Mouse (Mus musculus) kidney, adult 9 months (tissue): Measurements from ENCODE around the gene Gm10318.
A peak's percentile ranks its signal among the peaks of the same experiment; 100 is the strongest.

Experiments used
- DNase-seq: peaks from one replicate; pipeline ENCODE4 v3.0.0; 2022

Gene Gm10318

GRCm38 (mm10) chr10:77852559-77852958, at the start of gene Gm10318:
TSS of gene Gm10318 (plus strand) at chr10:77852859.
- DNase-seq: no peak

GRCm38 (mm10) chr10:77804095-77804494, 48.6 kb upstream of the Gm10318 start:
- DNase-seq: peak; percentile 9

DNA sequence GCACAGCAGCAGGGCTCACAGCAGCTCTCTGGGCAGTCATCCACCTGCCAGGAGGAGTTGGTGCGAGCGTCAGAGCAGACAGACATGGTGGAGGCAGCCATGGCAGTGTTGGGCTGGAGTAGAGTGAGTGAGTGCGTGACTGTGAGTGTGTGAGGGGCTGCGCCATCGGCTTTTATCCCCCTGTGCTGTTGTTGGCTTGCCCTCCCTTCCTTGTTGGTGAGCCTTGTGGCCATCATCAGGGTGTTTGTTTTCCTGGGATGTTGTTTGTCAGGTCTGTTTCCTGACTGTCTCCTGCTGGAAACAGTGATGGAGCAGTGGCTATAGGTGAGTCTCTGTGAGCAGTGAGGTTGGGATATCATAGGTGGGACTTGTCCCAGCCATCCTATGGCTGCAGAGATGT, 40.9 kb upstream of the Gm10318 start, which contains the start of gene Gm9507:
TSS of gene Gm9507 (minus strand) at position 101 of the 400 bp plus-strand sequence.
- no peak for DNase-seq

GRCm38 (mm10) chr10:77814382-77814781, 38.3 kb upstream of the Gm10318 start, which contains the start of gene Gm2696:
TSS of gene Gm2696 (plus strand) at chr10:77814682.
- no peak for DNase-seq

- DNase-seq: peak; percentile 13
These were observed 37.1 kb upstream of the Gm10318 start for GRCm38 (mm10) chr10:77815514-77815913.

DNA sequence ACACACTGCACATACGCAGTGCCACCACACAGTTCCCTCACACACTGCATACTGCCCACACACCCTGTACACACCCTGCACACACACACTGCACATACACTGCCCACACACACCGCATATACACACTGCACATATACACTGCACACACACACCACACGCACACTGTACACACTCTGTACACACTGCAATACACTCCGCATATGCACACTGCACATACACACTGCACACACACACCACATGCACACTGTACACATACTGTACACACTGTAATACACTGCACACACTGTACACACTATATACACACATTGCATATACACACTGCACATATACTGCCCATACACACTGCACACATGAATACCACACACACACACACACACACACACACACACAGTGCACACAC, 34.1 kb upstream of the Gm10318 start:
- DNase-seq: no peak

DNA sequence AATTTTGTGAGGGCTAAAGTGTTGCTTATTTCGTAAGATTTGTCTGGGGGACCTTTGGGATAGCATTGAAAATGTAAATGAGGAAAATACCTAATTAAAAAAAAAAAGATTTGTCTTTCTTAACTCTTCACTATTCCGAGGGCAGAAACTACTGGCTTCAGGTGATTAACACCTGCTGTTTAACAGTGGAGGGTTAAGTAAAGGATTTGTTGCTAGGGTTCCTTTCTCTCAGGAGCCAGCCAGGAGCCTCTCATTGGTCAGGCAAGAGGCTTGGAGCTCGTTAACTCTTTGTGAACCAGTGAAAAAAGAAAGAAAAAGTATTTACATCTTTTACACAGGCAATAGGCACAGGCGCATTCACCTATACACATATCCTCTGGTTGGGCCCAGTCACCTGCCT, 33.5 kb upstream of the Gm10318 start:
- no peak for DNase-seq

DNA sequence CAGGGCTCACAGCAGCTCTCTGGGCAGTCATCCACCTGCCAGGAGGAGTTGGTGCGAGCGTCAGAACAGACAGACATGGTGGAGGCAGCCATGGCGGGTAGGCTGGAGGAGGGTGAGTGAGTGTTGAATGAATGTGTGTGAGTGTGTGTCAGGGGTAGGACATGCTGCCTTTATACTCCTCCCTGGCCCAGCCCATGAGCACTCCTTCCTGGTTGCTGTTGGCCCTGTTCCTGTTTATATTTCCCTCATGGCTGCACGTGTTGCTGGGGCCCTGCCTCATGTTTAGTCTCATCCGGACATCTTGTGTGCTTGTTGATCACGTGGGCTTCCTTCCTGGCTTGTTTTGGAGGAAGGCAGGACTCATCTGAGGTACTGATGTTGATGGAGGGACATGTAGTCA, 25.7 kb upstream of the Gm10318 start, which contains the start of gene Krtap10-4:
TSS of gene Krtap10-4 (minus strand) at position 145 of the 400 bp plus-strand sequence.
- DNase-seq: no peak

DNA sequence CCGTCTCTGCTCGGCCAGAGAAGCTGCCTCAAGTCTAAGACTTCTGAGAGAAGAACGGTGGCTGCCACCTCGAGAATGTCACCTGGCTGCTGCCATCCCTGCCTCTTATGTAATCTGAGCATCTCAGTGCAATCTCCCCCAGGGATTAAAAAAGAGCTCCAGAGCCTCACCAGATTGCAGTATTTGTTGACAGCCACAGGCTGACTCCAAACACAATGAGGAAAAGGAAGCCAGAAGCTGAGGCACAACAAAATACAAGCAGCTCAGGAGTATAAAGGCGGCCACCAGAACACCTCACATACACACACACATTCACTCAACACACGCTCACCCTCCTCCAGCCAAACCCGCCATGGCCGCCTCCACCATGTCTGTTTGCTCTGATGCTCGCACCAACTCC, 17.0 kb upstream of the Gm10318 start, which contains the start of gene Krtap10-10:
TSS of gene Krtap10-10 (plus strand) at position 301 of the 400 bp plus-strand sequence.
- no peak for DNase-seq

GRCm38 (mm10) chr10:77839006-77839405, 13.7 kb upstream of the Gm10318 start:
- DNase-seq: no peak

GRCm38 (mm10) chr10:77846503-77846902, 6.2 kb upstream of the Gm10318 start, which contains the start of gene Gm36176:
TSS of gene Gm36176 (plus strand) at chr10:77846803.
- DNase-seq: no peak

DNA sequence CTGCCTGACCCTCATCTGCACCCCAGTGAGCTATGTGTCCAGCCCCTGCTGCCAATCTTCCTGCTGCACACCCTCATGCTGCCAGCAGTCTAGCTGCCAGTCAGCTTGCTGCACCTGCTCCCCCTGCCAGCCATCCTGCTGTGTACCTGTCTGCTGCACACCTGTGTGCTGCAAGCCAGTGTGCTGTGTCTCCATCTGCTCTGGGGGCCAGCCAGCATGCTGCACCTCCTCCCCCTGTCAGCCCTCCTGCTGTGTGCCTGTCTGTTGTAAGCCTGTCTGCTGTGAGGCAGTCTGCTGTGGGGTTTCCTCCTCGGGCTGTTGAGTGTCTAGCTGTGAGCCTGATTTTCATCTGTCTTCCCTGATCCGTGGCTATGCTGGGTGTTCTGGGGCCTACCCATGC, 5.7 kb upstream of the Gm10318 start:
- DNase-seq: no peak

DNA sequence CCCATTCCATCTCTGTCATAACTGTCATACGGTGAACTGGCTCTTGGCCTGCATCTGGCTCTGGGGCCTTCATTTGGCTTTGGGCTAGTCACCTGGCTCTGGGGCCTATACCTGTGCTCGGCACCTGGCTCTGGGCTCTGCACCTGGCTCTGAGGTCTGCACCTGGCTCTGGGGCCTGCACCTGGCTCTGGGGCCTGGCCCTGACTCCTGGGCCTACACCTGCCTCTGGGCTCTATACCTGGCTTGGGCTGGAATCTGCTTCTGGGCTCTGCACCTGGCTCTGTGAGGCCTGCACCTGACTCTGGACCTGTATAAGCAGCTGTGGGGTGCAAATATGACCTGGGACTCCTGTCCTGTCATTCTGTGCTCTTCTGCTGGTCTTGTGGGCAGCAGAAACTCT, 5.1 kb upstream of the Gm10318 start:
- no peak for DNase-seq

- no peak for DNase-seq
These were observed 9.0 kb downstream of the Gm10318 start, which contains the start of gene Gm3285 for GRCm38 (mm10) chr10:77861675-77862074. TSS of gene Gm3285 (plus strand) at chr10:77861975.

GRCm38 (mm10) chr10:77864067-77864761, 11.6 kb downstream of the Gm10318 start:
- DNase-seq: peak; percentile 85

DNA sequence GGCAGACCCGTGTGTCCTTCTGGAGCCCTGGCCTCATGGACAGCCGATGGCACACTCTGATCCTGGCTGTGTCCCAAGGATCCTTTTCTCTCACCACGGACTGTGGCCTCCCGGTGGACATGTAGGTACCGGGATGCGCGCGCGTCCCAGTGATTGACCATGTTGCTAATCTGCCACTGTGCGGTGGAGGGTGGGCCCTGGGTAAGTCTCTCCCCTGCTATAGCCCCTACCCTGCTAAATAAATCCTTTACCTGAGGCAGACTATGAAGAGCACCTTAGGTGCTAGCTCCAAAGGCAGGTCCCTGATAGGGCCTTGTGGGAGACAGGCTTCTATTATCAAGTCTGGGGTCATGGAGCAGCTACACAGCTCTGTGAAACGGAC, 12.1 kb downstream of the Gm10318 start:
- no peak for DNase-seq

- no peak for DNase-seq
These were observed 14.9 kb downstream of the Gm10318 start for GRCm38 (mm10) chr10:77867546-77867945.

- DNase-seq: no peak
These were observed 17.0 kb downstream of the Gm10318 start for GRCm38 (mm10) chr10:77869651-77870050.

GRCm38 (mm10) chr10:77878985-77879384, 26.3 kb downstream of the Gm10318 start:
- peak; percentile 53 for DNase-seq

- no peak for DNase-seq
These were observed 27.6 kb downstream of the Gm10318 start for GRCm38 (mm10) chr10:77880305-77880704.

GRCm38 (mm10) chr10:77882553-77882952, 29.9 kb downstream of the Gm10318 start:
- no peak for DNase-seq

DNA sequence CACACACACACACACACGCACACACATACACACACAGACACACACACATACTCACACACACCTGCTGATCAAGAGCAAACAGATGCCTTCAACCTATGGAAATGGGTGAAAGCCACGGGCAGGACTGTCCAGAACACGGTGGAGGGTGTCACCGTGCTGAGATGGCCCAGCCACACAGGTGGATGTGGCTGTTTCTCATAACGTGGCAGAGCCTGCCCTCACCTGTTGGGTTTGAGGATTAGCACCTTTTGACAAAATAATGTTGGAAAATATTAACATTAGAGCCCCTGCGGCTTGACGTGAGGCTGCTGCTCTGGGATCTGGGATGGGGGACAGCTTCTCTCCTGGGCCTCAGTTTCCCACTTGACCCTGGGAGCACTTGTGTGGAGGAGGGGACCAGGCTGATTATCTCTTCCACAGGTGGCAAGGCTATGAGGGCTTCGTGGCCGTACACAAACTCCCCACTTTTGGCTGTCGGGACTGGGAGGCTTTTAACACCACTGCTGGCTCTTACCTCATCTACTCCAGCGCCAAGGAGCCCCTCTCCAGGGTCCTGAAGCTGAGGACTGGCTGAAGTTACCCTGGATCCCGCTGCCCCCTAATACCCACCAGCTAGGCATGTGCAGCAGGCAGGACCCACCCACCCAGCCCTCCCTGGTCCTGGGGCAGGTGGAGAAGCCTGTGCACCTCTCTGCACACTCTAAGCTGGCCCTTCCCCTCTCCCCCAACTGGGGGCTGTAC, 33.5 kb downstream of the Gm10318 start:
- no peak for DNase-seq

- DNase-seq: no peak
These were observed 38.4 kb downstream of the Gm10318 start for GRCm38 (mm10) chr10:77890987-77891565.

GRCm38 (mm10) chr10:77895562-77895961, 42.9 kb downstream of the Gm10318 start:
- peak; percentile 16 for DNase-seq
